Mouse (Mus musculus): ENCODE data around the gene Neurl1a. TPM values are rescaled to one million over a fixed set of nuclear protein-coding genes. Genes with fewer than 3 reads are reported as not detected.

Gene Neurl1a
- polyA plus RNA-seq, 1 experiment: 10.1 TPM

GRCm38 (mm10) chr19:47230682-47231081 lies 52.1 kb downstream of the Neurl1a start:
- H3K4me3 ChIP-seq (replicated peaks; ENCODE audit: extremely low read depth, low read depth, low read length): no peak overlapping the region
- no peak for TF ChIP-seq POLR2A (IDR thresholded peaks at IDR 0.05; ENCODE audit: borderline replicate concordance, extremely low read depth, low read depth, low read length)
- no peak for TF ChIP-seq CTCF (IDR thresholded peaks at IDR 0.05; ENCODE audit: insufficient read depth, low read length)
- DNase-seq: no peak
- 86% methylated on average over 8 of the region's 8 CpGs for WGBS
- peaks cover 2% of the 10 kb centered on the region; the same call in 1 of the 2 replicates for H3K4me1 ChIP-seq (ENCODE audit: control insufficient read depth, insufficient read depth, low read length)

- WGBS: 92% methylated on average over 6 of the region's 6 CpGs
- DNase-seq: no peak
- Histone ChIP-seq H3K4me1 (ENCODE audit: control insufficient read depth, insufficient read depth, low read length) (peaks cover 2% of the 10 kb centered on the region; the same call in 1 of the 2 replicates), H3K4me3 (replicated peaks; ENCODE audit: extremely low read depth, low read depth, low read length) (no peak overlapping the region)
- no peak for TF ChIP-seq POLR2A (IDR thresholded peaks at IDR 0.05; ENCODE audit: borderline replicate concordance, extremely low read depth, low read depth, low read length)
- no peak for TF ChIP-seq CTCF (IDR thresholded peaks at IDR 0.05; ENCODE audit: insufficient read depth, low read length)
Observed at GRCm38 (mm10) chr19:47231389-47231788, 52.8 kb downstream of the Neurl1a start.

GRCm38 (mm10) chr19:47232077-47232865 lies 53.7 kb downstream of the Neurl1a start:
- Histone ChIP-seq H3K4me1 (ENCODE audit: control insufficient read depth, insufficient read depth, low read length) (peaks cover 2% of the 10 kb centered on the region; the same call in 1 of the 2 replicates), H3K4me3 (replicated peaks; ENCODE audit: extremely low read depth, low read depth, low read length) (no peak overlapping the region)
- WGBS: 94% methylated on average over 5 of the region's 5 CpGs
- DNase-seq: no peak
- TF ChIP-seq CTCF (IDR thresholded peaks at IDR 0.05; ENCODE audit: insufficient read depth, low read length) (no peak), POLR2A (IDR thresholded peaks at IDR 0.05; ENCODE audit: borderline replicate concordance, extremely low read depth, low read depth, low read length) (no peak)

- H3K4me1 ChIP-seq (ENCODE audit: control insufficient read depth, insufficient read depth, low read length): peaks cover 2% of the 10 kb centered on the region; the same call in 1 of the 2 replicates
- H3K4me3 ChIP-seq (replicated peaks; ENCODE audit: extremely low read depth, low read depth, low read length): no peak overlapping the region
- no peak for DNase-seq
- WGBS: 94% methylated on average over 3 of the region's 3 CpGs
- TF ChIP-seq POLR2A (IDR thresholded peaks at IDR 0.05; ENCODE audit: borderline replicate concordance, extremely low read depth, low read depth, low read length) (no peak), CTCF (IDR thresholded peaks at IDR 0.05; ENCODE audit: insufficient read depth, low read length) (no peak)
Observed at GRCm38 (mm10) chr19:47233087-47233486, 54.5 kb downstream of the Neurl1a start.

GRCm38 (mm10) chr19:47240076-47240475 lies 61.5 kb downstream of the Neurl1a start:
- TF ChIP-seq CTCF (IDR thresholded peaks at IDR 0.05; ENCODE audit: insufficient read depth, low read length) (no peak), POLR2A (IDR thresholded peaks at IDR 0.05; ENCODE audit: borderline replicate concordance, extremely low read depth, low read depth, low read length) (no peak)
- 47% methylated on average over 12 of the region's 12 CpGs for WGBS
- DNase-seq: no peak
- Histone ChIP-seq H3K4me1 (ENCODE audit: control insufficient read depth, insufficient read depth, low read length) (no peaks in the 10 kb centered on the region), H3K4me3 (replicated peaks; ENCODE audit: extremely low read depth, low read depth, low read length) (no peak overlapping the region)

GRCm38 (mm10) chr19:47240957-47241356 lies 62.3 kb downstream of the Neurl1a start:
- 64% methylated on average over 7 of the region's 7 CpGs for WGBS
- no peak for TF ChIP-seq POLR2A (IDR thresholded peaks at IDR 0.05; ENCODE audit: borderline replicate concordance, extremely low read depth, low read depth, low read length)
- no peak for TF ChIP-seq CTCF (IDR thresholded peaks at IDR 0.05; ENCODE audit: insufficient read depth, low read length)
- no peak for DNase-seq
- Histone ChIP-seq H3K4me3 (replicated peaks; ENCODE audit: extremely low read depth, low read depth, low read length) (no peak overlapping the region), H3K4me1 (ENCODE audit: control insufficient read depth, insufficient read depth, low read length) (no peaks in the 10 kb centered on the region)

- H3K4me3 ChIP-seq (replicated peaks; ENCODE audit: extremely low read depth, low read depth, low read length): no peak overlapping the region
- DNase-seq: no peak
- H3K4me1 ChIP-seq (ENCODE audit: control insufficient read depth, insufficient read depth, low read length): no peaks in the 10 kb centered on the region
- WGBS: 59% methylated on average over 4 of the region's 4 CpGs
- no peak for TF ChIP-seq POLR2A (IDR thresholded peaks at IDR 0.05; ENCODE audit: borderline replicate concordance, extremely low read depth, low read depth, low read length)
- TF ChIP-seq CTCF (IDR thresholded peaks at IDR 0.05; ENCODE audit: insufficient read depth, low read length): no peak
Observed at GRCm38 (mm10) chr19:47242227-47242626, 63.6 kb downstream of the Neurl1a start.

GRCm38 (mm10) chr19:47245512-47245911 lies 66.9 kb downstream of the Neurl1a start:
- Histone ChIP-seq H3K4me1 (ENCODE audit: control insufficient read depth, insufficient read depth, low read length) (peaks cover 2% of the 10 kb centered on the region), H3K4me3 (replicated peaks; ENCODE audit: extremely low read depth, low read depth, low read length) (no peak overlapping the region)
- TF ChIP-seq CTCF (IDR thresholded peaks at IDR 0.05; ENCODE audit: insufficient read depth, low read length) (no peak), POLR2A (IDR thresholded peaks at IDR 0.05; ENCODE audit: borderline replicate concordance, extremely low read depth, low read depth, low read length) (no peak)
- WGBS: 84% methylated on average over 8 of the region's 8 CpGs
- no peak for DNase-seq

- 30% methylated on average over 11 of the region's 11 CpGs for WGBS
- H3K4me1 ChIP-seq (ENCODE audit: control insufficient read depth, insufficient read depth, low read length): peaks cover 2% of the 10 kb centered on the region
- TF ChIP-seq POLR2A (IDR thresholded peaks at IDR 0.05; ENCODE audit: borderline replicate concordance, extremely low read depth, low read depth, low read length): no peak
- TF ChIP-seq CTCF (IDR thresholded peaks at IDR 0.05; ENCODE audit: insufficient read depth, low read length): no peak
- H3K4me3 ChIP-seq (replicated peaks; ENCODE audit: extremely low read depth, low read depth, low read length): no peak overlapping the region
- DNase-seq: no peak
Observed at GRCm38 (mm10) chr19:47247791-47248190, 69.2 kb downstream of the Neurl1a start.

- TF ChIP-seq CTCF (IDR thresholded peaks at IDR 0.05; ENCODE audit: insufficient read depth, low read length) (no peak), POLR2A (IDR thresholded peaks at IDR 0.05; ENCODE audit: borderline replicate concordance, extremely low read depth, low read depth, low read length) (no peak)
- Histone ChIP-seq H3K4me1 (ENCODE audit: control insufficient read depth, insufficient read depth, low read length) (peaks cover 2% of the 10 kb centered on the region), H3K4me3 (replicated peaks; ENCODE audit: extremely low read depth, low read depth, low read length) (no peak overlapping the region)
- no peak for DNase-seq
- WGBS: 56% methylated on average over 7 of the region's 7 CpGs
Observed at GRCm38 (mm10) chr19:47248296-47248695, 69.7 kb downstream of the Neurl1a start.
